Mouse (Mus musculus): Measurements from ENCODE around the gene Map3k4.

- no peak for TF ChIP-seq USF1 (IDR thresholded peaks at IDR 0.05; ENCODE audit: low read depth)
- no peak for TF ChIP-seq MAX (IDR thresholded peaks at IDR 0.05; ENCODE audit: low read depth)
- no peak for TF ChIP-seq POLR2A (IDR thresholded peaks at IDR 0.05; ENCODE audit: insufficient read length, low read depth)
- no peak for TF ChIP-seq TCF3 (IDR thresholded peaks at IDR 0.05; ENCODE audit: insufficient read length, low read depth)
- peak in 1 of 3 experiments; percentile 63 for TF ChIP-seq MYOD1 (IDR thresholded peaks at IDR 0.05; ENCODE audit: control insufficient read depth in 1 of 3, insufficient read length in 2 of 3, low read depth in 2 of 3)
Observed at GRCm38 (mm10) chr17:12228471-12228870, 90.1 kb downstream of the Map3k4 start.

Data from myocyte (in vitro differentiated cells).